Mouse (Mus musculus) stomach, embryonic 15.5 days (tissue): Measurements from ENCODE around the gene Pdcd1lg2. TPM values are rescaled to one million over a fixed set of nuclear protein-coding genes. Genes with fewer than 3 reads are reported as not detected.

Experiments
- ATAC-seq: fragments of 200-750 bp; cut with Nextera tagmentation; 2 replicates; pipeline ENCODE4 v1.8.0; 2017; ENCODE audit warnings: low read depth, moderate number of reproducible peaks, moderate TSS enrichment; ENCODE audit not compliant: insufficient read depth, low FRiP score
- H3K27ac ChIP-seq: fragments of 300-500 bp; sonication (generic); 2 replicates; pipeline ENCODE4 v1.5.1; 2015; ENCODE audit warnings: mild to moderate bottlenecking, inconsistent platforms
- H3K27me3 ChIP-seq: fragments of 300-500 bp; sonication (generic); replicated peaks from 2 replicates; pipeline ENCODE4 v1.6.1; 2015; ENCODE audit warnings: inconsistent platforms
- H3K36me3 ChIP-seq: fragments of 300-500 bp; sonication (generic); 2 replicates; pipeline ENCODE4 v1.6.1; 2015; ENCODE audit warnings: inconsistent platforms
- H3K4me1 ChIP-seq: fragments of 300-500 bp; sonication (generic); 2 replicates; pipeline ENCODE4 v1.6.1; 2015; ENCODE audit warnings: inconsistent platforms
- H3K4me2 ChIP-seq: fragments of 300-500 bp; sonication (generic); 2 replicates; pipeline ENCODE4 v1.6.1; 2015; ENCODE audit warnings: mild to moderate bottlenecking, inconsistent platforms
- H3K4me3 ChIP-seq: fragments of 300-500 bp; sonication (generic); replicated peaks from 2 replicates; pipeline ENCODE4 v1.5.1; 2015; ENCODE audit warnings: inconsistent platforms
- H3K9ac ChIP-seq: fragments of 300-500 bp; sonication (generic); 2 replicates; pipeline ENCODE4 v1.6.1; 2015; ENCODE audit warnings: inconsistent platforms
- H3K9me3 ChIP-seq: fragments of 300-500 bp; sonication (generic); 2 replicates; pipeline ENCODE4 v1.6.1; 2016; ENCODE audit warnings: inconsistent platforms
- WGBS: fragments of 180-500 bp; shearing (Covaris S2); methylation state at CpG from one replicate; pipeline ENCODE4 v1.1.7; 2015; 5-methylcytosine and 5-hydroxymethylcytosine counted together
- polyA plus RNA-seq: library from polyadenylated mRNA; unstranded; fragments of >200 nt; fragmentation: Nextera tagmentation; extraction: Ambion mirVana; gene quantifications from 2 replicates; pipeline ENCODE4 v1.2.1, GENCODE M21; 2015

The Pdcd1lg2 gene
- polyA plus RNA-seq, 1 experiment from 2014 or later: not detected

DNA sequence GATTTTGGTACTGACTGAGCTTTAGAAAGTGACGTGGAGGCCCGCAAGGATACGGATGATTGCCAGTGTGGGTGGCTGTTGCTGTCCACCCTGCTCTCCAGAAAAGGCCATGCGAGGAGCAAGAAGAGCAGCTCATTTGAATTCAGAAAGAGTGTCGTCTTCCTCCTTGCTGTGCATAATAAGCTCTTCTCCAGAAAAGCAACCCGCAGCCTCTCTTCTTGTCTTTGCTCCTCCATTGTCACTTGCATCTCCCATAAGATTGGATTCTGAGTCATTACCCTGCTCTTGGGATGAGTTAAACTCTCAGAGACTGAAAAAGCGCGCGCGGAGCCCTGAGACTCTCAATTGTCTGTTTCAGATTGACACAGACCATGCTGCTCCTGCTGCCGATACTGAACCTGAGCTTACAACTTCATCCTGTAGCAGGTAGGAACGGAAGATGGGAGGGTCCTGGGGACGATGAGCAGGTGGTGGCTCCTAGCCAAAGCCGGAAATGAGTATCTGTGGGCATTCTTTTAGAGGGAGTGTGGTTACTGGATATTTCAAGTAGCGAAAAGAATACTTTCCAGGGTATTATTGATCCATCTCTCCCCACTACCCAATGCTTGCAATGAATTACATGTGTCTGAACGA, 11.4 kb downstream of the Pdcd1lg2 start:
- Histone ChIP-seq H3K9me3 (no peaks in the 10 kb centered on the region), H3K27me3 (no peaks in the 10 kb centered on the region), H3K4me1 (0 out of 2 replicates have a peak, but pooled peaks cover 4% of the 10 kb centered on the region), H3K4me3 (no peak overlapping the region), H3K9ac (no peak overlapping the region), H3K36me3 (no peaks in the 10 kb centered on the region), H3K27ac (no peak overlapping the region), H3K4me2 (no peak overlapping the region)
- ATAC-seq: no peak
- 86% methylated on average over 16 of the region's 16 CpGs for WGBS

DNA sequence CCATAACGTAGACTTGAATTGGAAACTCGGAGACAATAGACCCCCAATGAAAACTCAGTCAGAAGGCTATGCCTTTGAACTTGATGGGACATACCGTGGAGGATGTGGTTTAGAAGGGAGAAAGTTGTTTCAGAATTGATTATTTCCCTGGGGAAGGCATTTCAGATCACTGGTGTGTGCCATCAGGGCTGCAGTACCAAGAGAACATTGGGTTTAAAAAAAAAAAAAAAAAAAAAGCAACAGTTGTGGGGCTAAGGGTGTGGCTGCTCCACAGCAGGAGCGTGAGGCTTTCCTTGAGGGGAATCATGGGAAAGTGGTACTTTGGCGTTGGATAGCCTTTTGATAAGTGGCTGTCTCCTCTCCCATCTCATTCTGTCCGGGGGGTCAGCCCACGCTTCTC, 12.1 kb downstream of the Pdcd1lg2 start:
- Histone ChIP-seq H3K4me3 (no peak overlapping the region), H3K36me3 (no peaks in the 10 kb centered on the region), H3K9me3 (no peaks in the 10 kb centered on the region), H3K4me2 (no peak overlapping the region), H3K27ac (no peak overlapping the region), H3K9ac (no peak overlapping the region), H3K4me1 (0 out of 2 replicates have a peak, but pooled peaks cover 4% of the 10 kb centered on the region), H3K27me3 (no peaks in the 10 kb centered on the region)
- 80% methylated on average over 7 of the region's 7 CpGs for WGBS
- no peak for ATAC-seq

DNA sequence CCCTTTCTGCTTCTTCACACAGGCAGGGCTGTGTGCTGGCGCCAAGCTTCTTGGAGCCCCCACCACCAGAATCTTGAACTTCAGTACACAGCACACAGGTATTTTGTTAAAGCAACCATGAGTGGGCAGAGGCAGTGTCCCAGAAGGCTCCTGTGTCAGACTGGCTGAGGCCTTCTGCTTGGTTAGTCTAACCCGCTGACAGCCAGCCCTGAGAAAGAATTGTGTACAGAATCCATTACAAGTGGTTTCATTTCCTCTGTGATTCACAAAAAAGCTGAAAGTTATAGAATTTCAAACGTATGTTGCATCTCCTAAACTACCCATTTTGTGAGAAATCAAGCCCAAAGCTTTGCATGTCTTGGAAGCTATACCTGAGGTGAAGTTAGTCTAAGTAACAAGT, 19.8 kb downstream of the Pdcd1lg2 start:
- Histone ChIP-seq H3K27me3 (no peaks in the 10 kb centered on the region), H3K4me2 (no peak overlapping the region), H3K9ac (no peak overlapping the region), H3K9me3 (no peaks in the 10 kb centered on the region), H3K4me1 (no peaks in the 10 kb centered on the region), H3K4me3 (no peak overlapping the region), H3K27ac (no peak overlapping the region), H3K36me3 (no peaks in the 10 kb centered on the region)
- 70% methylated on average over 3 of the region's 3 CpGs for WGBS
- ATAC-seq: no peak

DNA sequence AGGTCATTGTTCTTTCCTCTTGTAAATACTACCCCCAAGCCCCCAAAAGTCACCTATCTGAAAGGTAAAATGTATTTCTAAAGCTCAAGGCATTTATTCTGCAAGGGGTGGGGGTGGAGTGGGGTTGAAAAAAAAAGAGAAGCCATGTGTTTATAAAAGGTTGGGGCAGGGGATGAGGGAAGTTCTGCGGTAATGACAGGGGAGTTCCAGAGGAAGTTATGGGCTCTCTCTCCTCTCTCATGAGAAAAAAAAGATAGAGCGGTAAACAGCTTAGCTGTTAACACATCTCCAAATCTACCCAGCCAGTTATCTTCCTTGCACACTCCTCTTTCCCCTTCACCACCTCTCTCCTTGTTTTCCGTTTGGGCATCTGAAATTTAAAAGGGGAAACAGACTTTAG, 20.2 kb downstream of the Pdcd1lg2 start:
- H3K27me3 ChIP-seq: no peaks in the 10 kb centered on the region
- no peak overlapping the region for H3K4me2 ChIP-seq
- H3K4me1 ChIP-seq: no peaks in the 10 kb centered on the region
- no peaks in the 10 kb centered on the region for H3K9me3 ChIP-seq
- no peak overlapping the region for H3K27ac ChIP-seq
- no peaks in the 10 kb centered on the region for H3K36me3 ChIP-seq
- no peak overlapping the region for H3K4me3 ChIP-seq
- no peak overlapping the region for H3K9ac ChIP-seq
- 48% methylated on average over 3 of the region's 3 CpGs for WGBS
- no peak for ATAC-seq

DNA sequence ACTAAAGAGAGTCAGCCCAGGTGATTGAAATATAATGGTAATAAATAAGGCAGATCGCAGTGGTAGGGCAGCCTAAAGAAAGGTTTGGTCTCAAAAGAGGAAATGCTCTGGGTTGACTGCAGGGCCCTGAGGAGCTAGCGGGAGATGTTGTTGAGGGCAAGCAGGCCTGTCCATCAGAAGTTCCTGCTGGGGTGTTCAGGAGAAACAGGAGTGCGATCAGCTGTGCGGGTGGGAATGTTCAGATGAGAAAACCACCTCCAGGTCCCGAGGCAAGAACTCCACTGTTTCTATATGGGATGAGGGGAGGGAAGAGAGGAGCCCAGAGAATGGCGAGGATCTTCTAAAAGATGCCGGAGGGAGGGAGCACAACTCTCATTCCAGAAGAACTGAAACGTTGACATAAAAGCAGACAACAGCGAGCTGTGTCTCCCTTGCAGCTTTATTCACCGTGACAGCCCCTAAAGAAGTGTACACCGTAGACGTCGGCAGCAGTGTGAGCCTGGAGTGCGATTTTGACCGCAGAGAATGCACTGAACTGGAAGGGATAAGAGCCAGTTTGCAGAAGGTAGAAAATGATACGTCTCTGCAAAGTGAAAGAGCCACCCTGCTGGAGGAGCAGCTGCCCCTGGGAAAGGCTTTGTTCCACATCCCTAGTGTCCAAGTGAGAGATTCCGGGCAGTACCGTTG, 26.2 kb downstream of the Pdcd1lg2 start:
- ATAC-seq: no peak
- Histone ChIP-seq H3K4me2 (no peak overlapping the region), H3K9me3 (no peaks in the 10 kb centered on the region), H3K9ac (no peak overlapping the region), H3K27me3 (no peaks in the 10 kb centered on the region), H3K36me3 (no peaks in the 10 kb centered on the region), H3K4me3 (no peak overlapping the region), H3K4me1 (no peaks in the 10 kb centered on the region), H3K27ac (no peak overlapping the region)
- WGBS: 86% methylated on average over 18 of the region's 18 CpGs

DNA sequence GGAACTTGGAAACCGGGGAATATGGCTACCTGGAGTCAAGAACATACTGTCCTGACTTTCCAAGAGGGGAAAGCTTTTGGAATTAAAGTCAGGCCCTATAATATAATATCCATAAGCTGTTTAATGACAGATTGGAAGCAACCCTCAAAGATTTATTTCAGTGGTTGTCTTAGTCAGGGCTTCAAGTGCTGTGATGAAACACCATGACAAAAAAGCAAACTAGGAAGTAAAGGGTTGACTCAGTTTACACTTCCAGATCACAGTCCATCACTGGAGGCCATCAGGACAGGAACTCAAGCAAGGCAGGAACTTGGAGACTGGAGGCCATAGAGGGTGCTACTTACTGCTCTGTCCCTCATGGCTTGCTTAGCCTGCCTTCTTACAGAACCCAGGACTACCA, 27.1 kb downstream of the Pdcd1lg2 start:
- Histone ChIP-seq H3K4me2 (no peak overlapping the region), H3K4me1 (no peaks in the 10 kb centered on the region), H3K4me3 (no peak overlapping the region), H3K36me3 (no peaks in the 10 kb centered on the region), H3K27me3 (no peaks in the 10 kb centered on the region), H3K9me3 (no peaks in the 10 kb centered on the region), H3K9ac (no peak overlapping the region), H3K27ac (no peak overlapping the region)
- WGBS: 87% methylated on average over 1 of the region's 1 CpGs
- ATAC-seq: no peak

DNA sequence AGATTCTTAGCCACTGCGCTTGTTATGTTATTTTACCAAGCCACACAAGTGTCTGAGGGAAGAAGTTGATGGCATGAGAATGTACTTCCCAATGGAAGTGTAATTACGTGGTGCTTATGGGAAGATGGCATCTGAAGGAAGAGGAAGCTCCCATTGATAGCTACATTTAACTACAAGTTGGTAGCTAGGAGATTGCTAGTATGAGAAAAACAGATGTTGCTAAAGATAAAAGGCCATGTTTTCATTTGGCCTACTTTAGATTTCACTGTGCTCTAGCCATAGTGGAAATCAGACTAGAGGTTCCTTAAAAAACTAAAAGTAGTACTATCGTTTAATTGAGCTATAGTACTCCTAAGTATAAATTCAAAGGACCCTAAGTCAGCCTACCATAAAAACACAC, 28.5 kb downstream of the Pdcd1lg2 start:
- Histone ChIP-seq H3K27ac (no peak overlapping the region), H3K36me3 (no peaks in the 10 kb centered on the region), H3K4me2 (no peak overlapping the region), H3K4me1 (no peaks in the 10 kb centered on the region), H3K9ac (no peak overlapping the region), H3K27me3 (no peaks in the 10 kb centered on the region), H3K4me3 (no peak overlapping the region), H3K9me3 (no peaks in the 10 kb centered on the region)
- ATAC-seq: no peak
- WGBS: 83% methylated on average over 3 of the region's 3 CpGs

DNA sequence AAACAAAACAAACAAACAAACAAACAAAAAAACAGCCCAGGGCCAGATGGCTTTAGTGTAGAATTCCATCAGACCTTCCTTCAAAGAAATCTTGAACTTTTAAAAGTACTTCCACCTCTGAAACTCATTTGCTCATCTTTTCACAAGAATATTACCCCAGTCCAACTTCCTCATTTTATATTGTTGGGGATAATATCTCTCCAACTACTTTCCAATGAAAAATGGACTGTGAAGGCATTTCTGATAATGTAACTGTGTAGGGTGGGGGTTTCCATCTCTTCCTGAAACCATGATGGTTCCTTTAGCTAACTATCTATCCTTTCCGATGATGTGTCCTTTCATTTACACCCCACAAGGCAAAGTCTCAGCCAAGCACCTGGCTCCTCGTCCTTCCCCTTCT, 31.8 kb downstream of the Pdcd1lg2 start:
- no peaks in the 10 kb centered on the region for H3K9me3 ChIP-seq
- H3K36me3 ChIP-seq: no peaks in the 10 kb centered on the region
- H3K4me3 ChIP-seq: no peak overlapping the region
- whole genome bisulfite sequencing: 73% methylated on average over 2 of the region's 2 CpGs
- ATAC-seq: no peak
- no peaks in the 10 kb centered on the region for H3K27me3 ChIP-seq
- no peaks in the 10 kb centered on the region for H3K4me1 ChIP-seq
- H3K27ac ChIP-seq: no peak overlapping the region
- no peak overlapping the region for H3K9ac ChIP-seq
- no peak overlapping the region for H3K4me2 ChIP-seq

DNA sequence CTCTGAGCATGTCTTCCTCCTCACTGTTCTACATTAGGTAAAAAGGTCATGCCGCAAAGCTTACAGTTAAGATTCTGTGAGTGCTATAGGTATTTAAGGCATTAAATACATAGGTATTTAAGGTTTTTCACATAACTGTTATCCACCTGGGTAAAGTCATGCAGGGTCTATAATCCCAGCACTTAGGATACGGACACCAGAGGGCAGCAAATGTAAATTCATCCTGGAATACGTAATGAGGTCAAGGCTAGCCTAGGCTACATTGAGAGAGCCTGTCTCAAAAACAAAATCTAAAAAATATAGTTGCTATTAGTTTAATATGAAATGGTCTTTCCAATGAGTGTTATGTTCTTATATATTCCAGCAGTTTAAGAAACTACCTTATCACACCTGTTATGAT, 33.6 kb downstream of the Pdcd1lg2 start:
- H3K27me3 ChIP-seq: no peaks in the 10 kb centered on the region
- H3K36me3 ChIP-seq: no peaks in the 10 kb centered on the region
- H3K4me1 ChIP-seq: no peaks in the 10 kb centered on the region
- no peak overlapping the region for H3K27ac ChIP-seq
- no peaks in the 10 kb centered on the region for H3K9me3 ChIP-seq
- WGBS: 85% methylated on average over 3 of the region's 3 CpGs
- H3K4me3 ChIP-seq: no peak overlapping the region
- no peak for ATAC-seq
- H3K4me2 ChIP-seq: no peak overlapping the region
- H3K9ac ChIP-seq: no peak overlapping the region

DNA sequence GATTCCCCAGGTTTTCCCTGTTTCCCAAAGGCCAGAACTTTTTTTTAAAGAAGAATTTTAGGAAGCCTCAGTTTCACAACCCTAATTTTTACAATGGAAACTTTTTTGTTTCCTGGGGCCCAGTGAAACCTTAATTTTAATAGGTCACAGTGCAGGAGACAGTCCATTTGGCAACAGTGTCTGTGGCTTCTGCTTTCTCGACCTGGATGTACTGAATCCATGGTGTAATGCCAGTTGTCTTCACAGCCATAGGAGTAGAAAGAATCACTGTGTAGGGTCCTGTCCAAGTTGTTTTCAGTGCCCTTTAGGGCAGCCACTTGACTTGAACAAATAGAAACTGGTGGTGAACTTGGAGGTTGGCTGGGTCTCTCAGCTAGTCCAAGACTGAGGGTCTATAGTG, 37.7 kb downstream of the Pdcd1lg2 start:
- 84% methylated on average over 1 of the region's 1 CpGs for WGBS
- Histone ChIP-seq H3K4me3 (no peak overlapping the region), H3K4me1 (no peaks in the 10 kb centered on the region), H3K4me2 (no peak overlapping the region), H3K9ac (no peak overlapping the region), H3K27ac (no peak overlapping the region), H3K36me3 (no peaks in the 10 kb centered on the region), H3K27me3 (no peaks in the 10 kb centered on the region), H3K9me3 (no peaks in the 10 kb centered on the region)
- no peak for ATAC-seq

DNA sequence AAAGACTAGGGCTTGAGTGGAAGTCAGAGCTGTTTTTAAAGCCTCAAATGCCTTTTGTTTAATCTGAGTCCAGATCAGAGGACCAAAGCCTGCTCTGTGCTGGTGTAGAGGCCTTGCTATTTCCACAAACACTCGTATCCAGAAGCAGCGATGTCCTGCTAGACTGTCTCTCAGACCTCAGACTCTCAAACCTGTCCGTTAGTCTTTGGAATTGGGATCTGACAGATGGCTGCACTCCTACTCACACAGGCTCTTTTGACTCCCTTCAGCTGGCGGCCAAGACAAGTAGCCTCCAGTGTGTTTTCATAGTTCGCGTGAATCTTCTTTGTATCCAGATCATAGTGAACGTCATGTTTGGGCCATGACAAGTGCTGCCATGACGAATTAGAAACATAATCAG, 39.7 kb downstream of the Pdcd1lg2 start:
- Histone ChIP-seq H3K27me3 (no peaks in the 10 kb centered on the region), H3K27ac (no peak overlapping the region), H3K4me1 (no peaks in the 10 kb centered on the region), H3K9me3 (no peaks in the 10 kb centered on the region), H3K36me3 (no peaks in the 10 kb centered on the region), H3K4me2 (no peak overlapping the region), H3K4me3 (no peak overlapping the region), H3K9ac (no peak overlapping the region)
- ATAC-seq: no peak
- 78% methylated on average over 8 of the region's 8 CpGs for WGBS

DNA sequence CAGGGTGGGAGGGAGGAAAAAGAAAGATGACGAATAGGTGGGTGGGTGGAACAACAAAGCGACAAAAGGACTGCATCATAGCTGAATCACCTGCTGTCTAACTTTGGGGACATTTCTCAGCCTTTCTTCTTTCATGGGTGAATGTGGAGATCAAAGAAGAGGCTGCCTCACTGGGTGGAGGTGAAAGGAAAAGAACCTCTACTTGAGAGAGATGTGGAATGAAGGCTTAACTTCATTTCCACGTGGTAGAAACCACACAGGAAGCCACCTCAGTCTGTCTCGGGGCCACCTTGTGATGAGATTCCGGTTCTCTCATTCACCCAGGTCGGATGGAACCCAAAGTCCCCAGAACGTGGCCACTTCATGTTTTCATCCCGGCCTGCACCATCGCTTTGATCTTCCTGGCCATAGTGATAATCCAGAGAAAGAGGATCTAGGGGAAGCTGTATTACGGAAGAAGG, 43.5 kb downstream of the Pdcd1lg2 start:
- no peak overlapping the region for H3K4me2 ChIP-seq
- WGBS: 76% methylated on average over 10 of the region's 10 CpGs

More for the DNA sequence above, 43.5 kb downstream of the Pdcd1lg2 start:
- H3K27ac ChIP-seq: no peak overlapping the region
- H3K36me3 ChIP-seq: no peaks in the 10 kb centered on the region
- no peak for ATAC-seq
- no peak overlapping the region for H3K9ac ChIP-seq
- H3K27me3 ChIP-seq: no peaks in the 10 kb centered on the region
- H3K4me1 ChIP-seq: no peaks in the 10 kb centered on the region
- no peak overlapping the region for H3K4me3 ChIP-seq
- no peaks in the 10 kb centered on the region for H3K9me3 ChIP-seq
